Mouse (Mus musculus) frontal cortex, adult 2 months (tissue): ENCODE data around the gene Sik3. TPM values are rescaled to one million over a fixed set of nuclear protein-coding genes. Genes with fewer than 3 reads are reported as not detected.

Experiments
- DNase-seq, 2 experiments: peaks; one replicate each; pipeline ENCODE4 v3.0.0; 2022; ENCODE audit warnings: low spot score in 1 of 2; ENCODE audit errors: extremely low spot score in 1 of 2
- polyA plus RNA-seq: library from polyadenylated mRNA; depleted of rRNA; stranded (reverse); fragments of >200 nt; gene quantifications from 2 replicates; pipeline ENCODE4 v1.2.3, GENCODE M21; 2012

Sik3 gene
- polyA plus RNA-seq, 1 experiment, result 54.9 TPM

DNA sequence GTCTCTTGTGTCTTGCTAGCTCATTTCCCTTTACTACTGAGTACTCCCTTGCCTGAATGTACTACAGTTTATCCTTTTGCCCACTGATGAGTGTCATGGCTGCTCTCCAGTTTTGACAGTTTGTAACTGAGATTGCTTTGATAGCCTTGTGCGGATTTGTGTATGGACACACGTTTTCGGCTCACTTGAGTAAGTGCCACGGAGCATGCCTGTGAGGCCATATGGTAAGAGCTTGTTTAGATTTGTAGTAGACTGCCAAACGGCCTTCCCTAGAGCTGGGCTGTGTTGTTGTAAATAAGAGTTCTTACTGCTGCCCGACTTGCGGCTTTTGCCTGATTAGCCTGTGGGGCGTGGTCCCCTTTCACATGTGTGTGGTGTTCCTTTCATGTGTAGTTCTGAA, 168.7 kb downstream of the Sik3 start:
- DNase-seq, result no peak

DNA sequence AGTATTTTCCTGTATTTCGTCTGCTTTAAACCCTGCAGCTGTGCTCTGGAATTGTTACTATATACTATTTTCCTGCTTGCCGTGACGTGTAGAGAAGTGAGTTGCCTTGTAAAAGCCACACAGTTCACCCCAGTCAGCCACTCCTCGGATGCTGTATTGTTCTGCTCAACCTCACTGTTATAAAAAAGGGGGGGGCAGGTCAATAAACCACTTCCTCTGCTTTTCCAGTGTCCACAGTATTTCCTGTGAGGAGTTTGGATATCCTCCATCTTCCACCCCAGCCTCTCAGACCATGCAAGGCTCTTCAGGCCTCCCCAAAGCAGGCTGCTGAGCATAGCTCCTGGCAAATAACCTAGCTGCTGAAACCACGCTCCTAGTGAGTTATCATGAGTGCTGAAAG, 171.9 kb downstream of the Sik3 start:
- no peak for DNase-seq

DNA sequence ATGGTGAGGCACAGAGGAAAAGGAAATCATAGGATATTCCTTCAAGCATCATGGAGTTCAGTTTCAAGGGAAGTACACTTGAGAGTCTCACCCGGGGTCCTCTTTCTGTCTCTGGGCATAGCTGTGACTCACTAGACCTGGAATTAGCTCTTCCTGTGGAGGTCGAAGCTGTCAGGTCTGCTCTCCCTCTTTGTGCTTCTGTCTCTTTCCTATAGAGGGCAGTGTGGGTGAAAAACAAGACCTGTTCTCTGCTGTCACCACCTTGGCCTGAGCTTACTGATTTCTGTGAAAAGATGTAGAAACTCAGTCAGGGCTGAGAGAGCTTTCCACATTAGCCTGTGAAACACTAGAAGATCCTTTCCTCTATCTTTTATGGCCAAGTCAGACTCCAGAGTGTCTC, 172.6 kb downstream of the Sik3 start:
- DNase-seq, result peak in 1 of 2 experiments; percentile 57

DNA sequence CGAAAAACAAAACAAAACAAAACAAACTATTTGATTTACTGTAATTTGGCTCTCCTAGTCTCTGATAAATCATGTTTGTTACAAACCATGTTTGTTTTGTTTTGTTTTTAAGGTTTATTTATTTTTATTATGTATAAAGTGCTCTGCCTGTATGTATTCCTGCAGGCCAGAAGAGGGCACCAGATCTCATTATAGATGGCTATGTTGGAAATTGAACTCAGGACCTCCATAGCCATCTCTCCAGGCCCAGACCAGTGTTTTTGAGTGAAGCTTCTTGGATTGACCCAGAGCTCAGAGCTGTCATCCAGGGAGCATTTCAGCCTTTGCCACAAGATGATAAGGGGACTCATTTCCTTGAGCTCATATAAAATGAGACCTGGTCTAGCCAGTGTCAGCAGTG, 173.8 kb downstream of the Sik3 start:
- no peak for DNase-seq

DNA sequence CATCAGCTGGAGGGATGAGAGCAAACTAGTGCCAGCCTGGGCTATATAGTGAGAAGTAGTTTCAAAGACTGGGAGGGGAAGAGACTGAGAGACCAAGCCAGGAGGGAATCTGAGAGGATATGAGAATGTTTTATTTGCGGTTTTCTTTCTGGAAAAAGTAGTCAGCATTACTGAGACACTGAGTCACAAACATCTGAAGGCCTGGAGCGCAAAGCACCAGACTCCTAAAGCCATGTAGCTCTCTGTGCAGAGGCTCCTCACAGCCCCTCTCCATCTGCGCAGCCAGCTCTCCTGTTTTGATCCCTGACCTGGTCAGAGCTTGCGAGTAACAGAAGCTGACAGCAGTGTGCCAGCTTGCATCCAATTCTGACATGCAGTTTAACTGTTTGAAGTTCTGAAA, 175.8 kb downstream of the Sik3 start:
- no peak for DNase-seq

DNA sequence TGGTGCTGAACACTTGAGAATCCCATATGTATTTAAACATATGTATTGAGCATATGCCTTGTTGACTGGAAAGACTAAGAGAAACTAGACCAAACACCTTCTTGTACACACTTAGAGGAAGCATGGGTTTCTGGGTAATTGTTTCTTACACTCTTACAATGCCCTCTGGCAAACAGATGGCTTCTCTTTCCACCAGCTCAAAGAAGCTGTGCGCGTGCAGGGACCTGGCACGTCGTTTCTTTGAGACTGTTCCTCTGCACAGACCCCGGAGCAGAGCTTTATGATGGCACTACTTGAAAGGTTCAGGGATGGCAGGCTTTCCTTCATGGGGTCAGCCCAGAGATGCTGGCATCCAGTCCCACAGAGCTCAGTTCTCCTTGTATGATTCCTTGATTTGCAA, 176.3 kb downstream of the Sik3 start:
- DNase-seq, result no peak

DNA sequence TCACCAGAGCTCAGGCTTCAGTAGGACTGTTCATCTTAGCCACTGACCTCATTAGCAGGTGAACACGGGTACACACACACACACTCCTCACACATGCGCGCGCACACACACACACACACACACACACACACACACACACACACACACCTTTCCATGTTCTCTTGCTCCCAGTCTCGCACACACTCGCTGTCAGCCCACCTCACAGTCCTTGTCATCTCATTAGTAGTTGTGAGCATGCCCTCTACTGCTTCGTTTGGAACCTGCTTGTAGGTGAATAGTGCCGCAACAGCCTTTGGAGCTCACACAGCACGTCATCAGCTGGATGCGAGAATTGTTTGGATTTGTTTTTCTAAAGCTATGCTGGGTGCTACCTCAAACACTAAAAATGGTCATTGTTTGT, 176.8 kb downstream of the Sik3 start:
- DNase-seq, result no peak

DNA sequence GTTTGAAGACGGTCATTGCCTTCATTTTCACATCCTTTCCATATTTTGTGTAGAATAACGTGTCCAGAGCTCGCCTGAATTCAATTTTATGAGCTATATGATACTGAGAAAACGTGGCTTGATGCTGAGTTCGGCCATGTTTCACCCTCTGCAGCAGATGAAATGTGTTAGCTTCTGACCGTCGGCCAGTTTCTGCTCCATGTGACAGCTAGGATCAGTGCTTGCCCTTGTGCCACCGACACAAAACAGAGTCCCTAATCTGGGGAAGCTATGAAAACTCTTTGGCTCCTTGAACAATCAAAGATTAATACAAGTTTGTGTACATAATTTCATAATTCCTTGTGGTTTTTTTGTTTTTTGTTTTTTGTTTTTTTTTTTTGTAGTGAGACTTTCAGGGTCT, 178.6 kb downstream of the Sik3 start:
- DNase-seq, result no peak

DNA sequence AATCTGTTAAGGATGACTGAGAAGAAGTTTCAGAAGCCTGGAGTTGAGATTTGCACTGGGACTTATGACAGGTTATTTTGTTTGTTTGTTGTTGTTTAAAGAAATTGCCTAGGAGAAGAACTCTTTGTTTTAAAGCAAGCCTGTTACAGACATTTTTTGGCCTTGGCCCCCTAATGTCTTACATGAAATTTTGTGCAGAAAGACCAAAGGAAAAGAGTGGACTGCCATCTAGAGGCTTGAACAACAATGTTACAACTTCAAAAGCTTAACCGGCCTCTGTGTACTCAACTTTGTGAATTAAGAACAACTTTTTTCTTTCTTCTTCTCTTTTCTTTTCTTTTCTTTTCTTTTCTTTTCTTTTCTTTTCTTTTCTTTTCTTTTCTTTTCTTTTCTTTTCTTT, 179.0 kb downstream of the Sik3 start:
- peak in 1 of 2 experiments; percentile 68 for DNase-seq

DNA sequence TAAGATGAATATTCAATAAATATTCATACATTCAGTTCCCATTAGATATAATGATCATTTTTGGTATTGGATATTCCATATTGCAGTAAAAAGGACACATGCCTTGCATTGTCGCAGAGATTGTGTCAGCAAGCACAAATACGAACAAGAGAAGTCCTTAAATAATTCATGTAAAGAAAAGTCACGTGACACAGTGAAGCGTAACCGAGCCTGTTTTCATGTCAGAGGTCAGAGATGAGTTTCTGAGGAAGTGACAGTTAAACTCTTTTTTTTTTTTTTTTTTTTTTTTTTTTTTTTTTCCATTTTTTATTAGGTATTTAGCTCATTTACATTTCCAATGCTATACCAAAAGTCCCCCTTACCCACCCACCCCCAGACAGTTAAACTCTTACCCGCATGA, 180.0 kb downstream of the Sik3 start:
- DNase-seq, result no peak

DNA sequence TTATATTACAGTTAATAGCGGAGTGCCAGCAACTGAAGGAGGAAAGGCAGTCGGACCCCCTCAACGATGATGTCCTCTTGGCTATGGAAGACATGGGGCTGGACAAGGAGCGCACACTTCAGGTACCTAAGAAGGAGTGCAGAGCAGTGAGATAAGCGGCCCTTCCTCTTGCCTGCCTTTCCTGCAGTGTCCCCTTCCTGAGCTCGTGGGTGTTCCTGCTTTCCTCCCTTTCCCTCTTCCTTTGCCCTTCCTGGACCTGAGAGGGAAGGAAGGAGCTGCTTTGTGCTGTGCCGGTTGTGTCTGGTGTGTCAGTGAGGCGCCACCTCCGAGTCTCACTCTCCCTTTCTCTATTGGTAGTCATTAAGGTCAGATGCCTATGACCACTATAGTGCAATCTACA, 182.2 kb downstream of the Sik3 start:
- DNase-seq, result no peak

DNA sequence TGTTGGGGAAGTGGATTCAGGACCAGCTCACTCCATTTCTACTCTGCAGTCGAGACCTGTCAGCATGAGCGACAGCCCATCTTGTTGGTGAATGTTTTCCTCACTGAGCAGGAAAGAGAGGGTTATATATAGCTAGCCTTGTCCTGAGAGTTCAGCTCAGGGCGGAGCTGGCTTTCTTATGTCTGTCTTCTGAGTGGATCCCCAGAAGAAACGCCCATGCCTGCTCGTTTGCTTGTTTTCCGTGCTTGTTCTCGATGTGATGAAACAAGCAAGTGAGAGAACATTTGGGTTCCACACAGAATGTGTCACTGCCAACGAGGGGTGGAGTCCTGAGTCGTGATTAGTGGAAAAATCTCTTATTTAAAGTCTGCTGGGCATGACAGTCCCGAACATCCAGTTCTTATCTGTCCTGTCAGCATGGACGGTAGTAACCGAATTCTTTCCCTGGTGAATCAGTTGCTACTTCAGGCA, 184.1 kb downstream of the Sik3 start:
- DNase-seq, result no peak

DNA sequence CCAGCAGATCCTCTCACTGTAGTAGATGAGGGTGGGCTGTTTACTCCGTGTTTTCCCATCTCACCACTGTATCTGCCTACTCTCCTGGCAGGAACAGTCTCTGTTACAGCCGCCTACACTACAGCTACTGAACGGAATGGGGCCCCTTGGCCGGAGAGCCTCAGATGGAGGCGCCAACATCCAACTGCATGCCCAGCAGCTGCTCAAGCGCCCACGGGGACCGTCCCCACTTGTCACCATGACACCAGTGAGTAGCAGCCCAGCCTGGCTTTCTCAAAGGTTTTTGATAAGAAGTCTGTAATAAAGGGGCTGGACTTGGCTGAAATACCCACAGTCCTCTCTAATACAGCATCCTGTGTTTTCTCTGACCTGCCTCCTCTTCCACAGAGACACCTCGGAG, 185.8 kb downstream of the Sik3 start:
- peak; percentile 21 to 54 for DNase-seq

DNA sequence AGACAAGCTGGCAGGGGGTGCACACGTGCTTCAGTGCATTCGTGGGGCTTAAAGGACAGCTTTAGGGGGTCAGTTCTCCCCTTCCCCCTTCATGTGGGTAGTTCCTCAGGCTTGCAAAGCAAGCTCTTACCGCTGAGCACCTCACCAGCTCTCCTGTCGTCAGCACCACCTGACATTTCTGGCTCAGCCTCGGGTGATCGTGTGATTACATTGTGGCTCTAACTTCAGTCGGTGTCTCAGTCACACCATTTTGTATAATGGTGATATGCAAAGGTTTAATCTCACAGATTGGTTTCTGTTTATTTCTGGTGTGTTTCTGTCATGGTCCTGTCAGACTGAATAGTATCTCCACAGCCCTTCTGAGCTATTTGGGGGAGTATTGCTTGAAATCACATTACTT, 186.3 kb downstream of the Sik3 start:
- no peak for DNase-seq

DNA sequence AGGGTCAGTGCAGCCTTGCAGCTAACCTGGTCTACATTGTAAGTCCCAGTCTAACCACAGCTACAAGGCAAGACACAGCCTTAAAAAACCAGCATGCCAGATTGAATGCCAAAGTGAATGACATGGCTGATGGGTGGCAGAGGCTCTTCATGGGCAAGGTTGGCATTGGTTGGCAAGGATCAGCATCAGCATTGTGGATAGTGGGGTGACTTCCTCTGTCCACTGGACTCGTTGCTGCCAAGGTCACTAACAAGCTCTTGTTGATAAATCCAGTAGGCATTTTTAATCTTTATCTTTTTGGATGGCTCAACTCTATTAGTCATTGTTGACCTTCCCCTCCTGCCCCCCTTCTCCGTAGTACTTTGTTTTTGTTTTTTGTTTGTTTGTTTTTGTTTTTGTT, 187.0 kb downstream of the Sik3 start:
- DNase-seq, result no peak

DNA sequence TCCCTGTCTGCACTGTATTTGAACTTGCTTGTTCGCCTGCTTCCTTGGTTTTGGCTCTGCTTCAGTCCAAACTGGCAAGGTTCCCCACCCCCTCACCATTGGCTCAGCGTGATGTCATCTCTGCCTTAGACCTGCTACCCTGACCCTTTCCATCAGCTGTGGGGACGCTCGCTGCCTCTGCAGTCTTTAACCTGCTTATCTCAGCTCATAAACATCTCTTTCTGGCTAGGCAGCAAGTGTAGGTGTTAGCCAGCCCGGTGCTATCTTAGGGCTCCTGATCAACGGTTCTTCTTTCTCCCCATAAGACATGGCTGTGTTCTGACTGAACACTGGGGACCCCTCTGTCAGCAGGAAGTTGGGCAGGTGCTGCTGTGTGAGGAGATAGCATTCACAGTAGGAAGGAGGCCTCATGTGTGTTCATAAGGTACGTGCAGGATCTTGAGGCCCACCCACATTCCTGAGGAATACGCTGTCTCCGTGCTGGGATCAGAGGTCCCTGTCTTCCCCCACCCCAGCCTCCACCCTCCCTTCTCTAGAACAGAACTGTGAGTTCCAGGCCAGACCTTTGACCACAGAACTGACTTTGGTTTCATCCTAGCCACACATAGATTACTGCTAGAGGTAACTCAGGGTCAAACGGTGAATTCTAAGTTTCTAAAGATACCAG, 194.3 kb downstream of the Sik3 start:
- DNase-seq, result no peak

DNA sequence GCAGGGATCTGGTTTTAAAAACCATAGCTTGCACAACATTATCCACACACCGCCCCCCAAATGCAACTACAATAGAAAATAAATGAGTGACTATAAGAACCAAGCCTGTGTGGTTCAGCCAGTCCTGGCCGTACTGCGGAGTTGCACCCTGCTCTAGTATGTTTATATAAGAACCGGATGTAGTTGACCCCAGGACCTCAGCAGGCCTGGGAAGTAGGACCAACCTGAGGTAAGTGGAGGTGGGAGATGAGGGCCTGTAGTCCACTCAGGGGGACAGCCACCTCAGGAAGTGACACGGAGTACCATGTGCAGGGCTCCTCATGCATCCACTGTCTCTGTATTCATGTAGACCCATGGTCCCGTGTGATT, 194.9 kb downstream of the Sik3 start:
- DNase-seq, result no peak

DNA sequence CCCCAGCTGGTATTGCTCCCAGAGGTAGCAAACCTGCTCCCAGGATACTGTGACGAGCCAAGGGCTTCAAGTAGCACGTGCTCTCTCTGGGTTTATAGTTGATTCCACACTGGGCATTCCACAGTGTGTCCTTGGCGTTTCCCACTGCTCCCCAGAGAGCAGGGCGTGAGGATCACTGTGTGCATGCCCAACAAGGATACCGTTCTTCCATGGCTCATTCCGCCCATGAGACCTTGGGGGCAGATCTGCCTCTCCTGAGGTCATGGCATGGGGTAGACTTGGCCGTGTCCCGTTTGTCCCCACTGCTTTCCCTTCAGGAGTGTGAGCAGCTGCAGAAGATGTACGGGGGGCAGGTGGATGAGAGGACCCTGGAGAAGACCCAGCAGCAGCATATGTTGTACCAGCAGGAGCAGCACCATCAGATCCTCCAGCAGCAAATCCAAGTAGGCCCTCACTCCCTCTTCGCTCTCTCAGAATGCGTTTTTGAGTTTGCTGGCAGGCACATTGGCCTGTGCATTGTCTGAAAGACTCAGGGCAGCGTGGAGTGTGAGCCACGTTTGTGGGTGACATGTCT, 195.9 kb downstream of the Sik3 start:
- DNase-seq, result no peak

DNA sequence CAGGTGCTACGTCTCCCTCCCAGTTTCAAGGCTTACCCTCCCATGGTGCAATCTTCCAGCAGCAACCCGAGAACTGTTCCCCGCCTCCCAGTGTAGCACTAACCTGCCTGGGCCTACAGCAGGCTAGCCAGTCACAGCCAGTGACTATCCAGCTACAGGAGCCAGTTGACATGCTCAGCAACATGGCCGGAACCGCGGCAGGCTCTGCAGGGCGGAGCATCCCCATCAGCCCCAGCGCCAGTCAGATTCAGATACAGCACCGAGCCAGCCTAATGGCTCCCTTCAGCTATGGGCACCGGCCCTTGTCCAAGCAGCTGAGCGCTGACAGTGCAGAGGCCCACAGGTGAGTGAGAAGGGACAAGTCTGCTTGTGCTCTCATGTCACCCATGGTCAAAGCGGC, 197.9 kb downstream of the Sik3 start:
- no peak for DNase-seq

DNA sequence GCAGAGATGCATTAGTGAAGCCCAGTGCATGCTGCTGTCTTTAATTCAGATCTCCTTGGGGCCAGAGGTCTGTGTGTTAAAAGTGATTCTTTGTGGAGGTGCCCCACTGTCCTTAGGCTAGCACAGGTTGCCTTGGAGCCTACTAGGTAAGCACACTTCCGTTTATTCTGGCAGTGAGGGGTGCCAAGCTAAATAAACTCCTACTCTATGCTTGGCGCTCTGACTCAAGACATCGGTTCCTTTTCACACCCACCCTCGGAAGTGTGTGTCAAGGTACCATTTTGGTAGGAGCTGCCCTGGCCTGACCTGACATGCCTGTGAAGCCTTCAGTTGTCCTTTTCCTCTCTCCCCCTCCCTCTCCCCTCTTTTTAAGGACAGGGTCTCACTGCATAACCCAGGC, 201.7 kb downstream of the Sik3 start:
- DNase-seq, result peak in 1 of 2 experiments; percentile 17

DNA sequence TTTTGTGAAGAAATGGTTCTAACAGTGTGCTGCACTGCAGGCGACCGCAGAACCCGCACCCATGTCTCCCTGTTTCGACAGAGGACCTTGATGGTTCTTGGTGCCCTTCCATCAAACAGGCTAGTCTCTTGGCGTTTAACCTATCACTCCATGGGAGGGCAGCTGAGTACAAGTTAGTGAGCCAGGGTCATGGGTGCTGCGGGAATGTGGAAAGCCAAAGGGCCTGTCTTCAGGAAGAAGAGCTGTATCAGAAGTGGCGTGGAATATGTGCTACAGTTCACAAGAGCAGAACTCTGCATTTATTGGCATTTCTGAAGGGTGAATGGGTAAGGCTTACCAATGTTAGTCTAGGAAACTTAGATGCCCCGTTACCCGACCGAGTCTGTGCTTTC, 202.3 kb downstream of the Sik3 start:
- no peak for DNase-seq
